Mouse (Mus musculus) mouse embryonic stem cell (cell line): Measurements from ENCODE around the gene Praf2.

Experiments used
- in situ Hi-C, 2 experiments: fragments of 300-500 bp; cut with MboI; formaldehyde crosslinking; loops; 1 replicate in 1 of 2; 3 replicates in 1 of 2; pipeline ENCODE4 v1.14.3; 2019 to 2020; ENCODE audit warnings: low sequenced_read_pairs in 2 of 2, low pct_unique_long_range_greater_than_20kb in 1 of 2, mixed read lengths in 1 of 2; ENCODE audit not compliant: unreplicated experiment in 1 of 2

Gene Praf2

DNA sequence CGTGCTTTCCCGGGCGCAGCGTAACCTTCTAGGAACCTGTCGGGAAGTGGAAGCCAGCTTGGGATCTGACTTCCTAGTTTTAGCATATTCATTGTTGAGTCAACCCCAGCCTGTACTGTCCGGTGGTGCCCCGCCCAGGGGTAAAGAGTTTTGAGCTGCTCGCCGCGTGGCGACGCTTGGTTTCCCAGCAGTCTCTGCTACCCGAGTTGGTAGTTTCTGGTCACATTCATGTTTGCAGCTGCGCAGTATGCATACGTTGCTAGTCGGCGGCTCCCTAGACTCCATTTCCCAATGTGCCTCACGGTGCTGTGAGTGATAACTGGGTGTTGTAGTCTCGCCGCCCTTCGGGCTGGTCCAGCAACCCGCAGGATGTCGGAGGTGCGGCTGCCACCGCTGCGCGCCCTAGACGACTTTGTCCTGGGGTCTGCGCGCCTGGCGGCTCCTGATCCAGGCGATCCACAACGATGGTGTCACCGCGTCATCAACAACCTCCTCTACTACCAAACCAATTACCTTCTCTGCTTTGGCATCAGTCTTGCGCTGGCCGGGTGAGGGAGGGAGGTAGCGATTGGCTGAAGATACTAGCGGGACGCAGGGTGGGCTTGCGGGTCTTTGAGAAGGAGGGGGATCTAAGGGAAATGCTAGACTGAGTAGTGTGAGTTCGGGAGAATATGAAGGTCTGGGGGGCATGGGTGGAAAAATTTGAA lies at the start of gene Praf2:
TSS of gene Praf2 (plus strand) at position 225 of the 707 bp plus-strand sequence.
- in situ Hi-C loops: no loop called here

DNA sequence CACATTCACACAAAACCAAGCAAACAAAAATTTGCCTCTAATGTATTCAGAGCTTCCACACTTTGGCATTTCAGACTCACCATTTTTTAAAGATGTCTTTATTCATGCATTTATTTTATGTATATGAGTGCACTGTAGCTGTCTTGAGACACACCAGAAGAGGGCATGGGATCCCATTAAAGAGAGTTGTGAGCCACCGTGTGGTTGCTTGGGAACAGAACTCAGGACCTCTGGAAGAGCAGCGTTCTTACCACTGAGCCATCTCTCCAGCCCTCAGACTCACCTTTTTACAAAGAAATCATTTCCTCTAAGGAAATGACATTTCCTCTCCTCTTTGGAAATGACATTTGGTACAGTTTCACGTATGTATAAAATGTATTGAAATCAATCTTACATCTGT lies 49.3 kb upstream of the Praf2 start:
- in situ Hi-C loops: no loop called here

DNA sequence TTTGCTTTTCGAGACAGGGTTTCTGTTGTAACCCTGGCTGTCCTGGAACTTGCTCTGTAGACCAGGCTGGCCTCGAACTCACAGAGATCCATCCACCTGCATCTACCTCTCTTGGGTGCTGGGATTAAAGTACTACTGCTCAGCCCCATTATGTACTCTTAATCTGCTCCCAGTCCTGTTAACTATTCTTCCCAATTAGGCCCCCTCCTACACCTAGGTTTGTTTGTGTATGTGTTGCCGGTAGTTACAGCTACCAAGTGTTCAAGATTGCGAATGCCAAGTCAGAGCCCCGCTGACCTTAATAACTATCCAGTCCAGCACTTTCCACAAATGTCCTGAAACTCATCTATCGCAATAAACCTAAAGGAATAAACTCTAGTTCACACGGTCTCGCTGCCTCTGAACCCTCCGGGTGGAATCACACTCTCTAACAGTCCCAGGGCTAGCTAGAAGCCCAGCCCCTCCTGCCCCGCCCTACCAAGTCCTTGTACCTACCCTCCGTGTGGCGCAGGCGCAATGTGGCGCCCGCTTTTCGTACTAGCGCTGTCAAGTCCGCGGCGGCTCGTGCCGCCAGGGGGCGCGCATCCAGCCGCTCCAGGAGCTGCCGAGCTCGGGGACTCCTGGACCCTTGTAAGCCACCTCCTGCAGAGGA lies 48.7 kb upstream of the Praf2 start:
- in situ Hi-C loops: no loop called here

- in situ Hi-C loops: no loop called here
Observed at GRCm38 (mm10) chrX:7680057-7680412, 48.2 kb upstream of the Praf2 start.

GRCm38 (mm10) chrX:7680864-7681263 lies 47.4 kb upstream of the Praf2 start, which contains the start of gene Magix:
Gene Magix (minus strand): TSS chrX:7681251.
- in situ Hi-C loops: no loop called here

- in situ Hi-C loops: no loop called here
Observed at GRCm38 (mm10) chrX:7688321-7688720, 39.9 kb upstream of the Praf2 start.

GRCm38 (mm10) chrX:7690486-7690885 lies 37.8 kb upstream of the Praf2 start:
- in situ Hi-C loops: loop anchor here in 1 of 2 experiments (10.0 kb wide), 1 partner anchor 216 kb away; no protein-coding TSS in a partner anchor

GRCm38 (mm10) chrX:7692862-7693261 lies 35.4 kb upstream of the Praf2 start:
- in situ Hi-C loops: loop anchor here in 1 of 2 experiments (10.0 kb wide), 1 partner anchor 218 kb away; no protein-coding TSS in a partner anchor

GRCm38 (mm10) chrX:7696520-7696919 lies 31.7 kb upstream of the Praf2 start:
- in situ Hi-C loops: loop anchor here in 1 of 2 experiments (10.0 kb wide), 1 partner anchor 222 kb away; no protein-coding TSS in a partner anchor

DNA sequence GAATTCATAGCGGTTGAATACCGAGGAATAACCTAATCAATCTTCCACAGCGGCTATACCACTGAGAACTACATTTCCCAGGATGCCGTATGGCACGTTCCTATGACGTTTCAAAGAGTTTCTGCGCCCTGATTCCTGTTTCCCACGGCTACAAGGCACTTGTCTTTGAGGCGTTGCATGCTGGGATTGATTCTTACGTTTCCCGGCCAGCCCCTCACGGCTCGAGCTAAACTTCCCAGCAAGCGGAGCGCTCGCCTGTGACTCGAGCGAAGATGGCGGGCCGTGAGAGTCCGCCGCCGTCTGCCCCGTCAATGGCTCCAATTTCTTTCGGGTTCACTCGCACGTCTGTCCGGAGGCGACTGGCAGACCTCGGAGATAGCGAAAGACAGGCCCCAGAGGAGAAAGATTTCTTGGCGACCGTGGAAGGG lies 31.3 kb upstream of the Praf2 start, which contains the start of gene Gpkow:
TSS of gene Gpkow (plus strand) at position 178 of the 428 bp plus-strand sequence.
- in situ Hi-C loops: loop anchor here in 1 of 2 experiments (10.0 kb wide), 1 partner anchor 222 kb away; no protein-coding TSS in a partner anchor

GRCm38 (mm10) chrX:7713764-7714134 lies 14.5 kb upstream of the Praf2 start:
- in situ Hi-C loops: loop anchor here in 1 of 2 experiments (25.0 kb wide), 1 partner anchor 251 kb away; no protein-coding TSS in a partner anchor

DNA sequence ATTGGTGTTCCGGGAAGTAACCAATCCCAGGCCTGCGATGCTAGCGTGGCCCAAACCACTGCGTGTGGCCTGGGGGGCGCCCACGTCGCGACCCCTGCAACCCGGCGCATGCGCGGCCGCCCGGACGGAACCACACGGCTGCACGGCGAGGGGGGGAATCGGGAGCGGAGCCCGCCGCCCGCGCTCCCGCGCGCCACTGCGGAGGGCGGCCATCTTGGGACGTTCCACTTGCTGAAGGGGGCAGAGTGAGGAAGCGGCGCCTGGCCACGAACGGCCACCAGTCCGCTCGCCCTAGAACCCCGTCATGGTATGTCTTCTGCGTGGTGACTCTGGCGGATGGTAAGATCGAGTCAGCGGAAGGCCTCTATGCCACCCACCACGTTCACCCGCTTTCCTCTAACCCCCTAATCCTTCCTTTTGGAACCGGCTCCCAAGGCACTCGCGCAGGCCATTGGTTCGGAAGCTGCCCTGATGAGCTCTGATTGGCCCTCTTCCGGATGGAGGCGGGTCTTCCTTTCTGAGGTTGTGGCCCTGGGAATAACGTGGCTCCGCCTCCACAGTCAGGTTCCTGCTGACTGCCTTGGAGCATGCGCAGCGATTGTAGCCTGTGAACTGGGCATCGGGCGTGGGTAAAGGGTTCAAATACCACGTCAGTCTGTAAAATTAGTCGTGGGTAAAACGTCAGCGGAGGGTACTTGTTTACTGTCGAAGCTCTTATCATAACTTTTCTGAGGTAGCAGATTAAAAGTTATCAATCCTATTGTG lies 13.9 kb upstream of the Praf2 start, which contains the start of gene Wdr45:
TSS of gene Wdr45 (plus strand) at position 199 of the 765 bp plus-strand sequence.
- in situ Hi-C loops: loop anchor here in 1 of 2 experiments (25.0 kb wide), 1 partner anchor 252 kb away; no protein-coding TSS in a partner anchor

DNA sequence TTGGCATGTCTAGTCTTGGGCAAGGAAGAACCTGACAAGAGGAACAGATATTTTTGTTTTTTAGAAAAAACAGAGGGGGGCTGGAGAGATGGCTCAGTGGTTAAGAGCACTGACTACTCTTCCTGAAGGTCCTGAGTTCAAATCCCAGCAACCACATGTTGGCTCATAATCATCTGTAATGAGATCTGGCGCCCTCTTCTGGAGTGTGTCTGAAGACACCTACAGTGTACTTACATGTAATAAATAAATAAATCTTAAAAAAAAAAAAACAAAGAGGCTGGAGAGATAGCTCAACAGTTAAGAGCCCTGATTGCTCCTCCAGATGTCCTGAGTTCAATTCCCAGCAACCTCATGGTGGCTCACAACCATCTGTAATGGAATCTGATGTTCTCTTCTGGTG lies 12.2 kb upstream of the Praf2 start:
- in situ Hi-C loops: loop anchor here in 1 of 2 experiments (25.0 kb wide), 1 partner anchor 254 kb away; no protein-coding TSS in a partner anchor

GRCm38 (mm10) chrX:7721514-7722281 lies 6.5 kb upstream of the Praf2 start, which contains the start of gene Gm45208:
Gene Gm45208 (plus strand): TSS chrX:7722245.
- in situ Hi-C loops: loop anchor here in 1 of 2 experiments (25.0 kb wide), 1 partner anchor 259 kb away; no protein-coding TSS in a partner anchor

DNA sequence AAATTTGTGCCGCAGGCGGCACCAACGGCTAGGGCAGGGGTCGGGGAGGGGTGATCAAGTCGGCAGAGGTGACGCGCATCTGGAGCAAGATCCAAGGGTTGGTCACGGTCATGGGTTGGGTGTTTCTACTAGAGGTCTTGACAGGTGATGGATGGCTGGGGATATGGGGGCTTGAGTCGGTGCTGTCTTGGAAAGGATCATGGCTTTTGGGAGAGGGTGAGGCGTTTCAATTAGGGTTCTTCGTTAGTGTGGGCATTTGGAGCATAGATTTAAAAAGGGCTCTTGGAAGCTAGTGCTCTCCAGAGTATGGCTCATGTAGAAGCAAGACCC lies 6.0 kb upstream of the Praf2 start:
- in situ Hi-C loops: loop anchor here in 1 of 2 experiments (25.0 kb wide), 1 partner anchor 260 kb away; no protein-coding TSS in a partner anchor

DNA sequence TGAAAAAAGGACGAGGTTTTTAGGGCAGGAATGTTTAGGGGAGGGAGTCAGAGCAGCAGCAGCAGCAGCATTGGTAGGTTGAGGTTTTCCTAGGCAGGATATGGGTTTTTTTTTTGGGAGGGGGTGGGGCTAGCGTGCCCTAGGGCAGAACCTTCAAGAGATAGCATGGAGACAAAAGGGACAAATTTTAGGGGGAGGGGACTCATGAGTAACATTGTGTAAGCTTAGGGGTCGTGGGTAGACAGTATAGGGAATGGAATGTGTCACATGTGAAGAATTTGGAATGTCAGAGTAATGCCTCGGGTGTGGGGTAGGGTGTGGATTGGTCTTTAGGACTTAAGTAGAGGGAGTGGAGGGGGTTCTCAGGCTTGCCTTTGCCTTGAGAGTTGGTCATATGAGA lies 5.5 kb upstream of the Praf2 start:
- in situ Hi-C loops: loop anchor here in 1 of 2 experiments (25.0 kb wide), 1 partner anchor 260 kb away; no protein-coding TSS in a partner anchor

DNA sequence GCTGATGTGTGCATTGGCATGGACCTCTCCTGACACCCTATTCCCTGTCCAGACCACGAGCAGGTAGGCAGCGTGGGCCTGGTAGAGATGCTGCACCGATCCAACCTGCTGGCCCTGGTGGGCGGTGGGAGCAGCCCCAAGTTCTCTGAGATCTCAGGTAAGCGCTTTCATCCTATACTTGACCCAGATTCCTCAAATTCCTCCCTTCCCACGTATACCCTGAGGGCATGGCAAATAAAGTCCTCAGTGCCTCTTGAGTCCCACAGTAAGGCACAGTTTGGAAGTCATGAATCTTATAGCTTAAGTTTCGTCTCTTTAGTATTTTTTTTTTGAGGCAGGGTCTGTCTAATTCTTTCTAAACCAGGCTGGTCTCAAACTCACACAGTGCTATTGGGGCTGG lies 4.1 kb upstream of the Praf2 start:
- in situ Hi-C loops: loop anchor here in 1 of 2 experiments (25.0 kb wide), 1 partner anchor 262 kb away; no protein-coding TSS in a partner anchor

- in situ Hi-C loops: no loop called here
Observed at GRCm38 (mm10) chrX:7725841-7726240, 2.4 kb upstream of the Praf2 start.
